Mouse (Mus musculus) embryonic facial prominence, embryonic 14.5 days (tissue): ENCODE data around the gene Fam222a. TPM values are rescaled to one million over a fixed set of nuclear protein-coding genes. Genes with fewer than 3 reads are reported as not detected.
A peak's percentile ranks its signal among the peaks of the same experiment; 100 is the strongest.

Experiments
- ATAC-seq: fragments of 200-750 bp; cut with Nextera tagmentation; 2 replicates; pipeline ENCODE4 v1.8.0; 2017; ENCODE audit warnings: low read depth, moderate number of reproducible peaks, moderate TSS enrichment
- DNase-seq: peaks from one replicate; pipeline ENCODE4 v3.0.0-alpha.2; 2015; ENCODE audit warnings: low spot score
- H3K27ac ChIP-seq: fragments of 300-500 bp; sonication (generic); replicated peaks from 2 replicates; pipeline ENCODE4 v1.5.1; 2014; ENCODE audit warnings: low read depth, mild to moderate bottlenecking, low read length, moderate library complexity
- H3K27me3 ChIP-seq: fragments of 300-500 bp; sonication (generic); replicated peaks from 2 replicates; pipeline ENCODE4 v1.6.1; 2014; ENCODE audit warnings: low read length; ENCODE audit not compliant: control insufficient read depth, insufficient read depth
- H3K36me3 ChIP-seq: fragments of 300-500 bp; sonication (generic); 2 replicates; pipeline ENCODE4 v1.6.1; 2014; ENCODE audit warnings: low read length, mixed read lengths; ENCODE audit not compliant: control insufficient read depth, insufficient read depth
- H3K4me1 ChIP-seq: fragments of 300-500 bp; sonication (generic); 2 replicates; pipeline ENCODE4 v1.6.1; 2014; ENCODE audit warnings: antibody characterized with exemption, low read length; ENCODE audit not compliant: control insufficient read depth, insufficient read depth
- H3K4me2 ChIP-seq: fragments of 300-500 bp; sonication (generic); 2 replicates; pipeline ENCODE4 v1.6.1; 2014; ENCODE audit warnings: low read depth, mild to moderate bottlenecking, low read length, moderate library complexity, mixed read lengths
- H3K4me3 ChIP-seq: fragments of 300-500 bp; sonication (generic); 2 replicates; pipeline ENCODE4 v1.5.1; 2014; ENCODE audit warnings: low read depth, mild to moderate bottlenecking, low read length
- H3K9ac ChIP-seq: fragments of 300-500 bp; sonication (generic); 2 replicates; pipeline ENCODE4 v1.6.1; 2014; ENCODE audit warnings: low read depth, mild to moderate bottlenecking, low read length, moderate library complexity, mixed read lengths
- H3K9me3 ChIP-seq: fragments of 300-500 bp; sonication (generic); 2 replicates; pipeline ENCODE4 v1.6.1; 2016; ENCODE audit warnings: low read length; ENCODE audit not compliant: control insufficient read depth
- WGBS: fragments of 180-500 bp; shearing (Covaris S2); extraction: QIAGEN DNeasy Blood & Tissue Kit; methylation state at CpG from one replicate; pipeline ENCODE4 v1.1.7; 2014; 5-methylcytosine and 5-hydroxymethylcytosine counted together
- polyA plus RNA-seq: library from polyadenylated mRNA; unstranded; fragments of >200 nt; fragmentation: Nextera tagmentation; extraction: Ambion mirVana; gene quantifications from 2 replicates; pipeline ENCODE4 v1.2.1, GENCODE M21; 2014

Gene Fam222a
- polyA plus RNA-seq, 1 experiment from 2014 or later, result 1.4 TPM

DNA sequence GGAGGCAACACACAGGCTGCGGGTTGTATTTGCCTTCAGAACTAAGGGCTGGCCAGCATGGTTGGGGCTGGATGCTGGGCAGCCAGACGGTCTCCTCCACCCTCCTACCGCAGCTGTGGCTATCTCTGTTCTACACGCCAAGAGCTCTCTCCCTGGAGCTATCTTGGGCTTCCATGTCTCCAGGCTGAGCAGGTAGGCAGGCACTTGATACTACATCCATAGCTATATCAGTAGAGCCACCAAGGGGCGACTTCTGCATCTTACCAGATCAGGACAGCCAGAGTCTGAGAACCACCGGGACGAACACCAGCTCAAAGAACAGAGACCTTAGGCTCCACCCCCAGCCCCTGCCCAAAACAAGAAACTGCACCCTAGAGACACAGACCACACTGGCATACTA lies 47.0 kb downstream of the Fam222a start:
- H3K4me2 ChIP-seq, result no peak overlapping the region
- no peaks in the 10 kb centered on the region for H3K4me1 ChIP-seq
- DNase-seq (no peak), ATAC-seq (no peak)
- no peaks in the 10 kb centered on the region for H3K36me3 ChIP-seq
- no peak overlapping the region for H3K4me3 ChIP-seq
- H3K27ac ChIP-seq, result no peak overlapping the region
- no peaks in the 10 kb centered on the region for H3K9me3 ChIP-seq
- H3K27me3 ChIP-seq, result peaks cover 4% of the 10 kb centered on the region; the same call in 1 of the 2 replicates
- 57% methylated on average over 7 of the region's 7 CpGs for WGBS
- no peak overlapping the region for H3K9ac ChIP-seq

DNA sequence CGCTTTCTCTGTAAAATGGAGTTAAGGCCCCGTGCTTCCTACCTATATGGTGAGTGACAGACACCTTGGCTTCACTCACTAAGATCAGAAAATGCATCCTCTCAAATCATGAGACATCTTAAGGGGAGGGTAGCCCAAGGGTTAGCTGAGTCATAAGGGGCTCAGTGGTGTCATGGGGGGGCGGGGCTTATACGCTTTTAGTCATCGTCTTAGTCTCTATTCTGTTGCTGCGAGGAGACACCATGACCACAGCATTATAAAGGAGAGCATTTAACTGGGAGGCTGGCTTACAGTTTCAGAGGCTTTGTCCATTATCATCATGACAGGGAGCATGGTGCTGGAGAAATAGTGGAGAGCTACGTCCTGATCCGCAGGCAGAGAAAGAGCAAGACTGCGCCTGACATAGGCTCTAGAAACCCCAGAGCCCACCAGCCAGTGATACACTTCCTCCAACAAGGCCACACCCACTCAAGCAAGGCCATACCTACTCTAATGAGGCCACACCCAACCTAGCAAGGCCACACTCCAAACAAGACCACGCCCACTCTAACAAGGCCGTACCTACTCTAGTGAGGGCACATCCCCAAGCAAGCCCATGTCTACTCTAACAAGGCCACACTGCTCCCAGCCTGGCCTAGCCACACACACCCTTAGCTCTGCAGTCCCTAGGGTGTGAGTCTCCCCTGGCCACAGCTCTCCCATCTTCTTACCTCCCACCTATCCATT lies 48.7 kb downstream of the Fam222a start:
- Histone ChIP-seq H3K36me3 (no peaks in the 10 kb centered on the region), H3K9me3 (no peaks in the 10 kb centered on the region), H3K4me3 (no peak overlapping the region), H3K27me3 (no peaks in the 10 kb centered on the region), H3K4me2 (no peak overlapping the region), H3K4me1 (no peaks in the 10 kb centered on the region), H3K9ac (no peak overlapping the region), H3K27ac (no peak overlapping the region)
- 83% methylated on average over 11 of the region's 11 CpGs for WGBS
- no peak for ATAC-seq
- DNase-seq, result no peak

DNA sequence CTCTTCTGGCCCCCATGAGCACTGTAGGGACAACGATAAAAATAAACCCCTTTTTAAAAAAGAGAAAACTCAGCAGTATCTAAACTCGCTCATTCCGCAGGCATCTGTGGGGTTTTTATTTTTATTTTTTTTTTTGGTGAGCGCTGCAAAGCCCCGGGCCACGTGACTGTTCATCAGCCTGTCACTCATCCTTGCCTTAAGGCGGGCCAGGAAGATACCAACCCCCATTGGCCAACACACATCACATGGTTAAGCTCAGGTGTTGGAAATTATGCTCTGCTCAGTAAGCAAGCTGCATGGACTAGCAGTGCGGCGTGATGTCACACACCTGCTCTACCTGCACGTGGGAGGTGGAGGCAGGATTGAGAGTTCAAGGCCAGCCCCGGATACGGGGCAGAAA lies 50.0 kb downstream of the Fam222a start:
- Histone ChIP-seq H3K9ac (no peak overlapping the region), H3K27me3 (no peaks in the 10 kb centered on the region), H3K27ac (no peak overlapping the region), H3K4me3 (no peak overlapping the region), H3K4me2 (no peak overlapping the region), H3K9me3 (no peaks in the 10 kb centered on the region), H3K36me3 (no peaks in the 10 kb centered on the region), H3K4me1 (no peaks in the 10 kb centered on the region)
- DNase-seq, result no peak
- 77% methylated on average over 12 of the region's 12 CpGs for WGBS
- no peak for ATAC-seq

DNA sequence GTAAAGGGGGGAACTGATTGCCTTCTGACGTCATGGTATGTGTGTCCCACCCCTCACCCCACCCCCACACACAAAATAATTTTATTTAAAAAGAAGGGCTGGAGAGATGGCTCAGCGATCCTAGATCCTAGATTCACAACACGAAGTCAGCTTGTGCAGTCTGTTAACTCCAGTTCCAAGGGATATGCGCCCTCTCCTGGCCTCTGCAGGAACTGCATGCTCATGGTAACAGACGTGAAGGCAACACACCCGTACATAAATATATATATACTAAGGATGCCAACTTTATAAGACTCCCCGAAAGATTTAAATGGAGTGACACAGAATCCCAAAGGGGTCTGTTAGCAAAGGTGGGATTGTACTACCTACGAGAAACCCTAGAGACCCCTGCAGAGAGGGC lies 51.0 kb downstream of the Fam222a start:
- Histone ChIP-seq H3K27ac (no peak overlapping the region), H3K4me3 (no peak overlapping the region), H3K27me3 (no peaks in the 10 kb centered on the region), H3K9ac (no peak overlapping the region), H3K9me3 (no peaks in the 10 kb centered on the region), H3K36me3 (no peaks in the 10 kb centered on the region), H3K4me2 (no peak overlapping the region), H3K4me1 (no peaks in the 10 kb centered on the region)
- WGBS, result 32% methylated on average over 8 of the region's 8 CpGs
- DNase-seq (peak; percentile 71), ATAC-seq (peak; percentile 24; the same call in 1 of the 2 replicates)

DNA sequence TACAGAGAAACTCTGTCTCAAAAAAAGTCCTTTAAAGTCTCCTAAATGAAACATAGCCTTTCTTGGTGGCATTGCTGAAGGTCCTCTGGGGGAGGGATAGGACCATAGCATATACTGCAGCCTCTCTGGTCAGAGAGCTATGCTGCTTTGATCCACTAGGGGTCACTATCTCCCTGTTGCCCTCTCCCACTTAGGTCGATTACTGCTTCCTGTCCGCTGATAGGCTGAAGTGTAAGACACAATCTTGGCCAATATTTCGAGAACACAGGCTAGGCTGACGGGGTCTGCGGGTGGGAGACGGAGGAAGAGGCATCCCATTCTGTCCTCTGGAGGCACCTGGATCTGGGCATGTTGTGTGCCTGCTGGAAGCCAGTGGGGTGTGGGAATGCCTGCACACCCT lies 52.5 kb downstream of the Fam222a start:
- Histone ChIP-seq H3K36me3 (no peaks in the 10 kb centered on the region), H3K4me1 (no peaks in the 10 kb centered on the region), H3K9ac (no peak overlapping the region), H3K4me2 (no peak overlapping the region), H3K4me3 (no peak overlapping the region), H3K27me3 (no peaks in the 10 kb centered on the region), H3K27ac (no peak overlapping the region), H3K9me3 (no peaks in the 10 kb centered on the region)
- 30% methylated on average over 6 of the region's 6 CpGs for WGBS
- ATAC-seq (no peak), DNase-seq (no peak)

DNA sequence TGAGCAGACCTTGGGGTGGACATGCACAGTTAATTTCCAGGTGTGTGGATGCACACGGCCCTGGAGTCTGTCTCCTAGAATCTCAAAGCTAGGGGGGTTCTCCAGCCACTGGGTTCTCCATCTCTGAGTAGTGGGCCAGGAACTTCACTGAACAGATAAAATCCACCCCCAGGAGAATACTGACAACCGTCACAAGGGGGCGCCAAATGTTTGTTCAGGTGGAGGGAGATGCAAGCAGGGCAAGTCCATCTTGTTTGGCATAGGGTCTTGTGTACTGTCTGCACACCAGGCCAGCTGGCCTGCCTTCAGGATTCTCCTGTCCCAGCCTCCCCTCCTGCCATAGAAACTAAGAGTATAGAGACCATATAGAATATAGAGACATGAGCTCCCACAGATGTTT lies 57.8 kb downstream of the Fam222a start:
- DNase-seq, result peak; percentile 31
- Histone ChIP-seq H3K27me3 (no peaks in the 10 kb centered on the region), H3K9ac (no peak overlapping the region), H3K9me3 (no peaks in the 10 kb centered on the region; the same call in 1 of the 2 replicates), H3K4me1 (no peaks in the 10 kb centered on the region), H3K27ac (no peak overlapping the region), H3K36me3 (0 out of 2 replicates have a peak, but pooled peaks cover 5% of the 10 kb centered on the region), H3K4me3 (no peak overlapping the region), H3K4me2 (no peak overlapping the region)
- 20% methylated on average over 3 of the region's 3 CpGs for WGBS
- no peak for ATAC-seq

DNA sequence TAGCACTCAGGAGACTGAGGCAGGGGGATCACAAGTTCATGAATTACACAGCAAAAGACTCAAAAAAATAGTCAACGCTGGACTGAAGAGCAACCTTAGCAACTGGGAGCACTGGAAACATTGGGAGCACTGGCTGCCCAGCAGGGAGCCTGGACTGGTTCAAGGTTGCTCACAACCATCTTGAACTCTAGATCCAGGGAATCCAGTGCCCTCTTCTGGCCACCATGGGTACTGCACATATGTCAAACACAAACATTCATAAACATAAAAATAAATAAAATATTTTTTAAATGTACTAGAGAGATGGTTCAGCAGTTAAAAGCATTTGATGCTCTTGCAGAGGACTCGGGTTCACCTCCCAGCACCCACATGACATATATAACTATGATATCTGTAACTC lies 63.5 kb downstream of the Fam222a start:
- Histone ChIP-seq H3K9me3 (no peaks in the 10 kb centered on the region; the same call in 1 of the 2 replicates), H3K27ac (no peak overlapping the region), H3K4me3 (no peak overlapping the region), H3K27me3 (no peaks in the 10 kb centered on the region), H3K4me1 (no peaks in the 10 kb centered on the region), H3K4me2 (no peak overlapping the region), H3K9ac (no peak overlapping the region), H3K36me3 (0 out of 2 replicates have a peak, but pooled peaks cover 5% of the 10 kb centered on the region)
- no peak for ATAC-seq
- DNase-seq, result no peak
- WGBS, result 46% methylated on average over 2 of the region's 2 CpGs

DNA sequence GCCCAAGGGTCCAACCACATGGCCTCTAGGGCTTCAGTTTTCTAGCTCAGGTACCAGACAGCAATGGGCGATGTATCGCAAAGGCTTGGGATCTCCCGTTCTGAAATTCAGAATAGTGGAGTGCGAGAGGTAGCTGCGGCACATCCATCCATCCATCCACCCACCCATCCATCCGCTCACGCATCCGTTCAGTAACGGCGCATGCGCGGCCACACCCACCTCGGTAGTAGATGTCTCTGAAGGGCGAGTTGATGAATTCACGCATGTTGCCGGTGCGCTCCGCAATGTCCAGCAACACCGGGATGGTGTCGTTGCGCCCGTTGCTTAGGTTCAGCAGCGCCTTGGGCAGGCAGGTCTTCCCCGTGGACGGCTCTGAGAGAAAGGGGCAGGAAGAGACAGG lies 68.3 kb downstream of the Fam222a start:
- no peak for DNase-seq
- H3K9ac ChIP-seq, result no peak overlapping the region
- H3K4me1 ChIP-seq, result peaks cover 4% of the 10 kb centered on the region; the same call in 1 of the 2 replicates
- WGBS, result 83% methylated on average over 25 of the region's 25 CpGs
- H3K36me3 ChIP-seq, result no peaks in the 10 kb centered on the region
- H3K4me3 ChIP-seq, result no peak overlapping the region
- no peaks in the 10 kb centered on the region for H3K9me3 ChIP-seq
- ATAC-seq, result no peak
- no peaks in the 10 kb centered on the region for H3K27me3 ChIP-seq
- no peak overlapping the region for H3K27ac ChIP-seq
- H3K4me2 ChIP-seq, result no peak overlapping the region
